Mouse (Mus musculus) spleen, adult 12 weeks (tissue): ENCODE results near the gene 1600014C23Rik.

ENCODE experiments used
- DNase-seq: peaks from one replicate; pipeline ENCODE4 v3.0.0; 2022; ENCODE audit warnings: low spot score

The 1600014C23Rik gene

DNA sequence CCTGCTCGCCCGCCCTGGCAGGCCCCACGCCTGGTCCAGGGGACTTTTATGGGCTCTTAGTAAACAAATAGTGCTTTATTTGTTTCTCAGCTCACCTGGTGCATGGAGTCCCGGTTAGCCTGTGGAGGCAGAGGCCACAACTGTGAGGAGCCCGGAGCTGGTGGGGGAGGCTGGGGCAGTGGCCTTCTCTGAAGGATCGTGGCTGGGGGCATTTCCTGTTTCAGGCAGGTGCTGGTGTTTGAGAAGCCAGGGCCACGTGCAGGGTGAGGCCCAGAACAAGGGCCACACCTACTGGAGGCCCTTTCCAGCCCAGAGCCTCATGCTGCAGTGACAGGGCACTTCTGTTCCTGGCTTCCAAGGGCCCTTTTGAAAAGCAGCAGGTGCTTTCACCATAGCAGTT, 7.4 kb downstream of the 1600014C23Rik start:
- DNase-seq = no peak

DNA sequence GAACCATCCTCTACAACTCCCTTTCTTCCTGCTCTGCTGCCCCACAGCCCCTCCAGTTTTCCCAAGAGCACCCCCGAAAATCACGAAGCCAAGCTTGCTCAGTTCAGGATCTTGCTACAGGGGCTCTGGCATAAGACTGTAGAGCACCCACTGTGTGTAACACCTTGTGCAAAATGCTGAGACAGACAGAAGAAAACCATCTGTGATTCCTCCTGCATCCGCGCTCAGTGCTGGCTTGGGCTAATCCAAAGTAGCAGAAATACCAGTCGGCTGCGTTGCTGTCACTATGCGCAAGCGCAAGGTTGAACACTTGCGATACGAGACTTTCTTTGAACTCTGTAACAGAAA, 9.1 kb downstream of the 1600014C23Rik start:
- DNase-seq = no peak

DNA sequence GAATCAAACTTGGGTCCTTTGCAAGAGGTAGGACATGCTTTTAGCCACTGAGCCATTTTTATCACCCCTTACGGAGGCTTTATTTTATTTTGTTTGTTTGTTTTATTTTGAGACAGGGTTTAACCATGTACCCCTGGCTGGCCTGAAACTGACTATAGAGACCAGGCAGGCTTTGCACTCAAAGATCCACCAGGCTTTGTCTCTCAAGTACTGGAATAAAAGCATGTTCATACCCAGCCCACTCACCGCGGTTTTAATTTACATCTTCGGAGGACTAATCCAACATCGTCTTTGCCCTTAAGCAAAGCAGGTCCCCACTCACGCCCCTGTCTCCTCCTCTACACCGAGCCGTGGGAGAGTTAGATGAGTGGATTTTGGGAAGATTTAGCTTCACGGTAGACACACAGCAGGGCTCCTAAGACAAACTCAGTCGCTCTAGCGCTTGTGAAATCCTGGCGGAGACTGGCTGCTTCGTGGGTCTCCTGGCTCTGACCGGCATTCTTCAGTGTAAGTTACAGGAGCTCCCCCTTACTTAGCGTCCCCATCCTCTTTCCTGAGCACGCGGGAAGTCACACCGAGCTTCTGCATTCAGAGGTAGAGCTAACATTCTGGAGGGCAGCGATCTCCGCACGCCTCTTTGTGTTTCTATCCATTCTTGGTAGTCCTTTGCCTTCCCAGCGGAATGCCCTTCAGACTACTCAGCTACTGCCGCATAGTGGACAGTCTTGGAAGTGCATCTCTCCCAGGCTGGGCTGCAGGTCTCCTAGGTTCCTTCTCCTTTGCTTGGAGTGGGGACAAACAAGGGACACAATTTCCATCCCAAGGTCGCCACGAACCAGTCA, 9.7 kb downstream of the 1600014C23Rik start:
- peak; percentile 46 for DNase-seq

DNA sequence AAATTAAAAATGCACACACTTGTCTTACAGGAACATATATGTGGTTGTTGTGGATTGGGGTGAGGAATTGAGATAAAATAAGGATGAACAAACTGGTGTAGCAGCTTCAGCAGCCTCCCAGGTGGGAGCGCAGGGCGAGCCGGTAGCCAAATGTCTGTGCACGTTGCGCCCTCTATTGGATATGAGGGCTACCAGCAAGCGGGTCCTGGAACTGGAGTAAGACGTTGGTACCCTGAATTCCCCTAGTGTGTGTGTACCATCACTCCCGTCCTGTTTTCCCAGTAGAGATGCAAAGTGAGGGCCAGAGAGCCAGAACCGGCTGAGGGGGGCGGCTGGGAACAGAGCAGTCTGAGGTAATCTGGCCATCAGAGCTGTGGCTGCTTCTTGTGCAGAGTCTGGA, 15.3 kb downstream of the 1600014C23Rik start:
- DNase-seq = no peak

DNA sequence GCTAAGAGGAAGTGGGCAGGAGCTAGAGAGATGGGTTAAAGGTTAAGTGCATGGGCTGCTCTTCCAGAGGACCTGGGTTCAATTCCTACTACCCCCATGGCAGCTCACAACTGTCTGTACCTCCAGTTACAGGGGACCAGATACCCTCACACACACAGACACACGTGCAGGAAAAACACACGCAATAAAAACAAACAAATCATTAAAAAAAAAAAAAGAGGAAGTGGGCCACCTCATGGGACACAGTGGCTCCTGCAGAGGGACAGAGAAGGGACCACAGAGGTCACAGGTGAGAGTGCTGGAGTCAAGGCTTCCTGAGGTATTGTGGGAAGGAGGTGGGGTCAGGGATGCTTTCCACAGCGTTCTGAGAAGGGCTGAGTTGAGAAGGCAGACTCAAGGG, 22.1 kb downstream of the 1600014C23Rik start:
- no peak for DNase-seq

DNA sequence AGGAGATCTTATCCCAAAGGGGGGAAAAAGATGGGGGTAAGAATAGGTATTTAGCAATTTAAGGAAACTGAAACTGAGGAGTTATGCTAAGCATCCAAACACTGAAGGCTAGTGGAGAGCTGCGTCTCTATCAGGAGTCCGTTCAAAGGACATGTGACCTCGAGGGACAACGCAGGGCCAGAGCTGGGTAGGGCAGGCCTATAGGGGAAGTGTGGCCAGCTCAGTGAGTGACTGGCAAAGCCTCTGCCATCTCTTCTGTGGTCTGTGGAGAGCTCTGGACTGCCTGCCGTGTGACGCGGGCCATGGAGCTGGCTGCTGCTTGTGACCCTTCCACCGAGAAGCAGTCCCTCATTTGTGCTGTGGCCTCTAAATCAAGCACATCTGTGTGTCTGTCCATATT, 23.2 kb downstream of the 1600014C23Rik start:
- no peak for DNase-seq

DNA sequence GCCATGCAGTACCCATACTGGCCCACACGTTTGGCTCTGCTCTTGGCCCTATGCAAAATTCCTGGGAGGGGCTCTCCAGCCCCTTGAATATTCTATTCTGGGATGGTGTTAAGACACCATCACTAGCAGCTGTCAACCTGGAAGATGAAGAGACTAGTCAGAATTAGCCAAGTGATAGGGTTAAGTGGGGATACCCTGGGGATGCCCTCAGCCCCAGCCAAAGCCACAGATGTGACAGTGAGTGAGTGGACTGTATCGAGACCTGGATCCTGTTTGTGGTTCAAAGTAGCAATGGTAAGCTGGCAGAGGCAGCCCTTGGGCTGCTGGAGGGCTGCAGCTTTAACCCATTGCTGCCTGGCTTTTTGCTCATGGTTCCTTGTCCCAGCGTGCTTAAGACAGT, 23.8 kb downstream of the 1600014C23Rik start:
- DNase-seq = no peak

DNA sequence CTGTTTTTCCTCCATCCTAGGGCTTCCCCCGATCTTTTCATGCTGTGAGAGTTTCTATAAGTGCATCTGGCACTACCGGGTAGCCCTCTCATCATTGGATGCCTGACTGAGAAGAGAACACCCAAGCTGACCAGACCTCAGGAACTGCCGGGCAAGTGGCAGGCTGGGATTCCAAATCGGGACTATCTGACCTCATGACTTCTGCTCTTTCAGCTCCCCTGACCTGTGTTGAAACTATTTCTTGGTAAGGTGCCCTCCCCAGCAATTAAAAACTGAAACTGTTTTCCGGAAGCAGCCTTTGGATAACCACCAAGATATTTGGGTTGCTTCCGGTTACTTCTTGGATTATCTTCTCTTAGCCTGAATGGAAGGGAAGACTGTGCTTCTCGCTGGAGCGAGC, 25.5 kb downstream of the 1600014C23Rik start:
- DNase-seq = no peak

DNA sequence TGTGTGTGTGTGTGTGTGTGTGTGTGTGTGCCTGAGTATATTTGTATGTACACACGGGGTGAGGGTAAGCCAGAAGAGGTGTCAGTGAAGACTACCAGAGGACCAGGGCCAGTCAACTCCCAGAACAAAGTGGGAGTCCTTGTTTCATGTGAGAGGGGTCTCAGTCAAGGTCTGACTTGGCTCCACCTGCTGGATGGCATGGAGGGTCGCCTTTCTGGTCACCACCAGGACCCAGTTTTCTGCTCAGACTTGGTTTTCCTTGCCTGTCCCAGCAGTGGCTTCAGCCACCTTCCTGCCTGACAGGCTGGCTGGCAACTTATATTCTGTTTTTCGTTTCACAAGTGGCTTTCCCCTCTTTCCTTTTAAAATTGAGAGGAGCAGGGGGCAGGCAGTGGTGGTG, 26.3 kb downstream of the 1600014C23Rik start:
- no peak for DNase-seq

DNA sequence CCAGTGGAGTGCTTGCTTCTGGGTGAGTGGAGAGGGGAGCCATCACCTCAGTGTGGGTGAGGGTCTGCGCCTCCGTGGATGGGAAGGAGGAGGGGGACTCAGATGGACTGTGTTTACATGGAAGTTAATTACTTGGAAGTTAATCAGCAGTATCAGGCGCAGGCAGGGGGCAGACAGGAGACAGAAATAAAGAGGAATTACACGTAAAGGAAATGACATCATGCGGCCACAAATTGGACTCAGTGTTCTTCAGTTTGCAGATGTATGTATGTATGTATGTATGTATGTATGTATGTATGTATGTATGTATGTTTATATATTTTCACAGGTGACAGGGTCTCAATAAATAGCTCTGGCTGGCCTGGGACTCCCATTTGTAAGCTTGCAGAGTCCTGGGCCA, 26.8 kb downstream of the 1600014C23Rik start:
- DNase-seq = no peak

DNA sequence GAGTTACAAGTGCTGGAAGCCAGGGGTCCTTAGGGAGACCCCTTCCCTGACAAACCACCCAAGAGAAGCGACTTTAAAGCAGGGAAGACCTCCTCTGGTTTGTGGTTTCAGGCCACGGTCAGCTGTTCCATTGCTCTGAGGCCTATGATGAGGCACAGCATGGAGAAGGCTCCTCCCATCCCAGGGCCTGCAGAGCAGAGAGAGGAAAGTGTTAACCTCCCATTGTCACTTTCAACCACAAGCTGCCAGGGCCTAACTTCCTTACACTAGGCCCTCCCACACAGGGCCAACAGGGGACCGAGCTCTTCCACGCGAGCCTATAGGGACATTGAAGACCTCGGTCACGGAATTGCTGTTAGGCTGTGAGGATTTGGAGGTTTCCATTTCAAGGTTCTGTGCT, 30.5 kb downstream of the 1600014C23Rik start:
- DNase-seq = no peak

DNA sequence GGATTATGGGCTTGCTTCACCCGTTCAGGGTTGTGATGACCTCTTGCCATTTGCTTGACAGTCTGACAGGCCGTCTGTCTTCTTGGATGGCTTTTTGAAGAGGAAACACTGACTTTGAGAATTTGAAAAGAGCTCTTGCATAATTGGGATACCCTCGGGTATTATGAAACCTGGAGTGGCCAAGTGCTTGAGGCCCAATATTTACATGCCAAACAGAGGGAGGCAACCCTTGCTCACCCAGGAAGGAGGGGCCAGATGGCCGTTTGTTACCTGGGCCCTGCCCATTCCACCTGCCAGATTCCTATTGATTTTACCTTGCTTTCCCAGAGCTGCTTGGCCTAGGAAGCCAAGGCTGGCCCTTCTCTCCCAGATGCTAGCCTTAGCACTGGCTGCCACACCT, 31.4 kb downstream of the 1600014C23Rik start:
- DNase-seq = no peak

DNA sequence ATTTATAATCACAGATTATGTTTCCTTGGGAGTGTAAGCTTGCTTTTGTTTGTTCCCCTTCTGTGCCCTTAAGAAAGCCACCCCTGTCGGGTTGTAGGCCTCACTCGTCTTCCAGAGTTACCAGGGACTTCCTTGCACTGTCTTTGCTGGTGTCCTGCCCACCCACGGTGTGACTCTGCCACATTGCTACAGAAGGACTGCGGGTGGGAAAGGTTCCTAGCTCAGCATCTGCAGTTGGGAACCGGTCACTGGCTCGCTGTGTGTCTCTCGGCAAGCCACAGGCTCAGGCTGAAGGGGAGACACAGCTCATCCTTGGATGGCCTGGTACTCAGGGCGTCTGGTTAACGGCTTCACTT, 32.4 kb downstream of the 1600014C23Rik start:
- DNase-seq = no peak

DNA sequence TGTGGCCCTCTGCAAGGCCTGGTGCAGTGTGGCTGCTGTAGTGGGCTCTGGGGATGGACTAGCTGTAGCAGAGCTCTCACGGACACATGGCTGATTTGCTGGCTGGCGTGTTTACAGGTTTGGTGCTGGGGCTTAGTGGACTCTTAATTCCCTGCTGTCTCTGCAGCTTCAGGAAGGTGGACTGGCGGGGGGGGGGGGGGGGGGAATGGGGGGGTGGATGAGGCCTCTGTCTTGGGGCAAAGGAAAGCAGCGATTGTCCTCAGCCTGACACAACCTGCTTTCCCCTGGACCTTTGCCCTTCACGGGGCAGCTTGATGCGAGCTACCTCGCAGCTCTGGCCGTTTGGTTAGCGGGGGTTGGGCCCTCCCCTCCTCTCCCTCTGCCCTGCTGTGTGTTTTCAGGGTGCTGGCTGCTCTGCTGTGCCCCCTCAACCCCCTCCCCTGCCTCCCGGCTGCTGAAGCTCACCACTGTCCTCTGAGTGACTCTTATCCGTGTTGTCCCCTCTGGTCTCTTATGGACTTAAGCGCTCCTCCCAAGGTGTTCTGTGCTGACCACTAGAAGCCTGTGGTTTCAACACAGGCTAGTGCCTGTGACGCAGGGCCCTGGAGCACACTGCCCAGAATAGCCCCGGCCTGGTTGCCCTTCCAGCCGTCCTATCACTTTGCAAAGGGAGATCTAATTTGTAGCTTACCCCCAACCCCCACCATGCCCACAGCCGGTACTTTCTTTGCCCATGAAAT, 33.0 kb downstream of the 1600014C23Rik start:
- no peak for DNase-seq

DNA sequence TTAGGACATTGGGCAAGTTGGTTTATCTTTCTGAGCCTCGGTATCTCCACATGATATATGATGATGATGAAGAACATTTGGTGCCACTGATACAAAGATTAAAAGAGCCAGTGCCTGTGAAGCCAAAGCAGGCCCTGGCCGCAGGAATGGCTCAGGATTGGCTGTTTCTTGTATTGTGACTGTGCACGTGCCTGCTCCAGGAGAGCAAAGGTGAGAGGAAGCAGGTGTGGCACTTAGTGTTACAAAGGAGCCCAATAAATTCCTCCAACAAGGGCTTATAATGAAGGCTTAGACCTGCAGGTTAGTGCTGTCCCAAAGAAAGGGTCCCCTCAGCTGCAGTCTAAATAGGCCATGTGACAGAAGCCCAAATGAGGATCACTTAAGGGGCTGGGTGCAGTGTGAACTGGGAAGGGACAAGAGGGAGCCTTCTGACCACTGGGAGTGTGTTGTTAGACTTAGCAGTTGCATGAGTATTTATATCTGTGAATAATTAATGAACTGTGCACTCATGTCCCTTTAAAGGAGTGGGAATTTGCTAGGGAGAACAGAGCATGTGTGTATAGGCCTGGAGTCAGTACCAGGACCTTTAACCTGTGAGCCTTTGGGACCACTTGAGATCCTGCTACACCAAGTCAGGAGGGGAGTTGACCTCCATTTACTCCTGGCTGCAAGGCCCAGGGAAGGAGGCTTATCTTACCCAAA, 34.5 kb downstream of the 1600014C23Rik start:
- DNase-seq = no peak

DNA sequence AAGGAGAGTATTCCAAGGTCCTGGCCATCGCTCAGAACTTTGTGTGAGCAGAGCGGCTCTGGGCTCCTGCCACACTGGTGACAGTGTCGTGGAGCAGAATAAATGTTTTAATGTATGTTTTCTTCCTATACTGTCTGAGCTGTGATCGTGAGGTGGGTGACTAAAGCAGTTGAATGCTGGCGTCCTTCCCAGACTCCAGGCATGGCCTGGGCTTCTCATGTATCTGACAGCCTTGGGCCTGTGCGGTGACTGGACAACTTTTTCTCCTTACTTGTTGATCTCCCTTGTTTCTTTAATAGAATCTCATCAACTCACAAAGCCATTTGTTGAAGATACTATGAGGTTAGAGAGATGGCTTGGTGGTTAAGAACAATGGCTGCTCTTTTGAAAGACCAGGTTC, 35.3 kb downstream of the 1600014C23Rik start:
- no peak for DNase-seq

DNA sequence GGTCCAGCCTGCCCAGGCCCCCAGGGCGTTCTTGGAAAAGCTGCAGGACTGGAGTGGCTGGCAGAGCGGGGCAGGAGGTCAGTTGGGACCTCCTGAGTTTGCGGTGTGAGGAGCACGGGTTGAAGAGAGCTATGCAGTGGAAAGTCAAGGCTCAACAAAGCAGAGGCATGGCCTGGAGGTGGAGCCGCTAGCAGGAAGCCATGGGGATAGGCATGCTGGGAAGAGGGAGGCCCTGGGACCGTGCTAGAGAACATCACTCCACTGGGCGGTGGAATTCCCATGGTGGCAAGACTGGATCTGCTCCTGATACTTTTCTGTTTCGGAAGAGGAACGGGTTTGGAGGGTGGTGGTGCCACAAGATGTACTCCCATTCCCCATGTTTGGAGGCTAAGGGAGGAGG, 36.7 kb downstream of the 1600014C23Rik start:
- no peak for DNase-seq

DNA sequence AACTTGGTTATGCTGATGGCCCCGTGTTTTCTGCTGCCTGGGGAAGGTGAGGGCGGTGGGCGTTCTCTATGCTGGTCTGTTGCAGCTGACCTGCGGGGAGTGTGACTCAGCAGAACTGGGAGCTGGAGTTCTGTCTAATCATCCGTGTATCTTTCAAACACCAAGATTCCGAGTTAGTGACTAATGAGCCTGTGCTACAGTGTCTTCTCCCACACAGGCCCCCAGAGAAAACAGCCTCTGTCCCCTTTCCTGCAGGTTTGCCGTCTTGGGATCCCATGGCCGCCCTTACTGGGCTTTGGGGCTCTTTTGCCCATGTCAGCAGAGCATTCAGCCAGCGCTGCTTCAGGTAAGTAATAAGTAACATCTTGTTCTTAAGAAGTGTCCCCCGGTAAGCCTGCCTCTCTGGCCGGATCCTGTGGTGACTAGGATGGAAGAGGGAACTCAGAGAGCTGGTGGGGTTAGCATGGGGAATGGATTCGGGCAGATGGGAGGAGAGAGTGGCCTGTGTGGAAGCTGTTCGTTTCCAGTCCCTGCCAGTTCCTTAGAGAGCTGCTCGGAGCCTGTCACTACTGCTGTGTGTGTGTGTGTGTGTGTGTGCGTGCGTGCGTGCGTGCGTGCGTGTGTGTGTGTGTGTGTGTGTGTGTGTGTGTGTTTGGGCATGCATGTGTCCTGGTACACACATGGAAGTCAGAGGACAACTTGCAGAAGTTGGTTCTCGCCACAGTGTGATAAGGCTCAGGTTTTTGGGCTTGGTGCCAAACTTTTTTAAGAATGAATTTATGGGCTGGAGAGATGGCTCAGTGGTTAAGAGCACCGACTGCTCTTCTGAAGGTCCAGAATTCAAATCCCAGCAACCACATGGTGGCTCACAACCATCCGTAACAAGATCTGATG, 38.2 kb downstream of the 1600014C23Rik start:
- DNase-seq = no peak

DNA sequence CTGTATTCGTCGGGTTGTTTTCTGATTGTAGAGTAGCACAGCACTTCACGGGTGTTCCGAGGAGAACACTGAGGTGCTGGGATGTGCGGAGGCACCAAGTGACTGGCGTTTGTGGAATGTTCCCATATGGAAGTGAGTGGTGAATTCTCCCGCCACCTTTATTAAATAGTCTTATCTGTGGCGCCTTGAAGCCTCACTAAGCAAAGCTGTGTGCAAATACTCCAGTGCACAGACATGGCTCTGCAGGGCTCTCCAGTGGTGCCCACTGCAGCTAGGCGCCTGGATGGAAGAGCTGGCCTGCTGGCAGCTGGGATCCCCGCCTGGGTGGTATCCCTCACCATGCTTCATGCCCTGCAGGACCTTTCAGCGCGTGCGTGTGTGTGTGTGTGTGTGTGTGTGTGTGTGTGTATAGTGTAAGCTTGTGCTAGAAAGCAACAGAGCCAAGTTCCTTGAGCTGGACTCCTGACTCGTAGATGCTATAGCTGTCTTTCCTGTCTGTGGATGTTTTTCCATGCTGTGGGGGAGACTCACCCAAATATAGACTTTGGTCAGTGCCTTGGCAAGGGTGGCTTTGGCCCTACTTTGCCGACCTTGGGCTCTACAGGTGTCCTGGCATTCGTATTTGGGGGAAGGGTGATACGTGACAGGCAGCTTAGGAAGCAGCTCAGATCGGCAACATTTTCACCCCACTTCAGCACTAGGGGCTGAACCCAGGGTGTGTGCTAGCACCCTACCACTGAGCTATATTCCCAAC, 39.7 kb downstream of the 1600014C23Rik start:
- no peak for DNase-seq

DNA sequence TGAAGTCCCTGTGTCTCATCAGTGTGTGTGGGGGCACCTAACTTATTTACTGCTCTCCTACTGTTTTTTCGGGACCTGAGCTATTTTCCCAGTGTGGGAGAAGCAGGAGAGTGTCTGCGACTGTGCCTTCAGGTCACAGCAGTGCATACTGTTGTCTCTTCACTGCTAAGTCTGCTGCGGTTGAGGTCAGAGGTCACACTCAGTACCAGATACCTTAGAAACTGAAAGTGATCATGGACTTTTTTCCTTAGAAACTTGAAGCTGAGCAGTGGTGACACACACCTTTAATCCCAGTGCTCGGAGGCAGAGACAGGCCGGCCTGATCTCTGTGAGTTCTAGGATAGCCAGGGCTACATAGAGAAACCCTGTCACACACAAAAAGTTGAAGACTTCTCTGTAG, 41.5 kb downstream of the 1600014C23Rik start:
- DNase-seq = no peak

DNA sequence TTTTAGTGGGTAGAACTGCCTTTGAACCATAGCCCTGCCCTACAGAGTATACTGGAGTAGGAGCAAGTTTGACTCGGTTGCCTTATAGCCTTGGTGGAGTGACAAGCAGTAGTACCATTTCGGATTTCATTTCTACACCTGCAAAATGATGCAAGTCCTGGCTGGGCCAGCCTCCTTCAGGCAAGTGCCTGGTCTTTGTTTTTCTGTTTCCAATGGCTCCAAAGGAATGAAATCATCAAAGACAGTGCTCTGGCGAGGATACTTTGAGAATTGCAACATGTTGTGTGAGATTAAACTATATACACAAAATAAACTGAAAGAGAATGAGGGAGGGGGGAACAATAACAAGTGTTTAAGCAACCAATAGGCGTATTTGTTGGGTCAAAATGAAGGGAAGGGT, 43.6 kb downstream of the 1600014C23Rik start:
- no peak for DNase-seq
